Mouse (Mus musculus): ENCODE measurements at regions not wholly inside any gene's neighbourhood (a gene's known extent, or its start where the extent isn't known, plus 50 kb on each side); places are given as distances from the start of the nearest gene placed in this dataset.

DNA sequence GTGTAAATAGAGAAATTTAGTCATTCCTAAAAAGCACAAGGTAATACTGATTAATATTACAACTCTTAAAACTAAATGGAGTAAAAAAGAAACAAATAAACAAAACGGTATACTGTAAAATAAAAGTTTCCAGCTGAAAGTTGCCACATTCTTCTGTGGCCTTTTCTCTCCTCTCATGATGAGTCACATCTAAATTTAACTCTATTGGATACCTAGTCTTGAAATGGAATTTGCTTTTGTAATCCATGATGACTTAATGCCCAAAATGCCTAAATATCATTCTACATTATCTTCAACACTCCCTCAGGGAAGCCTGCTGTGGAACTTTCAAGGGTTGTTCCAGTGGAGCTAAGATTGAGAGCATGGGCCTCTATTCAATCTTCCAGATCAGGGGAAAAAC is 1298.5 kb upstream of the Dsel start:
- Histone ChIP-seq H3K4me2 (no peak overlapping the region), H3K4me1 (replicated peaks) (no peaks in the 10 kb centered on the region), H3K27me3 (no peaks in the 10 kb centered on the region), H3K27ac (no peak overlapping the region), H3K4me3 (no peak overlapping the region), H3K9me3 (no peaks in the 10 kb centered on the region), H3K9ac (no peak overlapping the region), H3K36me3 (no peaks in the 10 kb centered on the region)
- ATAC-seq (ENCODE audit: low FRiP score) = no peak
- WGBS = 90% methylated on average over 1 of the region's 1 CpGs

All from hindbrain, embryonic 13.5 days (tissue).